Mouse (Mus musculus) CD4-positive naive resting alpha-beta T cell, adult 57 days (primary cell): ENCODE data around the gene Bcan. TPM values are rescaled to one million over a fixed set of nuclear protein-coding genes. Genes with fewer than 3 reads are reported as not detected.

ENCODE experiments used
- total RNA-seq: library from RNA; stranded (reverse); gene quantifications from one replicate; pipeline ENCODE4 v1.2.4, GENCODE M21; 2023

The Bcan gene
- total RNA-seq, result not detected

GRCm38 (mm10) chr3:88000181-88000580 is at the start of gene Bcan:
TSS of gene Bcan (minus strand) at chr3:88000230.

GRCm38 (mm10) chr3:88042661-88043421 is 42.8 kb upstream of the Bcan start, which contains the start of gene Gpatch4:
TSS of gene Gpatch4 (plus strand) at chr3:88043108.

GRCm38 (mm10) chr3:88027434-88028186 is 27.6 kb upstream of the Bcan start, which contains the start of gene Hapln2:
TSS of gene Hapln2 (minus strand) at chr3:88027583.

DNA sequence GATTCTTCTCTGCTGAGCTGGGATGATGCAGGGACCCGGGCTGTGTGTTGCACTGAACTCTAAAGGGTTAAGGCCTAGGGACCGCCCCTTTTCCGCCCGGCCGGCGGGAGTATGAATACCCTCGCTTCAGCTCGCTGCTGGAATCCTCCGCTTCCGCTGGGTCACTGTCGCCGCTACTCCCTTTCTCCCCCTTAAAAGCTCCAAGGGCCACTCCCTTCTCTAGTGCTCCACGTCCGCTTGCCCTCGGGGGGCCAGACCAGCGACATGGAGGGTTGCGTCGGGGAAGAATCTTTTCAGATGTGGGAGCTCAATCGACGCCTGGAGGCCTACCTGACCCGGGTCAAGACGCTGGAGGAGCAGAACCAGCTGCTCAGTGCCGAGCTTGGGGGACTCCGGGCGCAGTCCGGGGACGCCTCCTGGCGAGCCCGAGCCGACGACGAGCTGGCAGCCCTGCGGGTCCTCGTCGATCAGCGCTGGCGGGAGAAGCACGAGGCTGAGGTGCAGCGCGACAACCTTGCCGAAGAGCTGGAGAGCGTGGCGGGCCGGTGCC is 29.0 kb downstream of the Bcan start, which contains the start of gene Nes:
Nes (plus strand) TSS at position 140 of the 550 bp plus-strand sequence.

GRCm38 (mm10) chr3:87948378-87949265 is 51.4 kb downstream of the Bcan start, which contains the start of gene Crabp2:
TSS of gene Crabp2 (plus strand) at chr3:87948666.

Other genes starting within 250 kb of the Bcan start
- gene Ntrk1, start 205.1 kb downstream of the Bcan start, total RNA-seq, result not detected
- gene Insrr, start 203.3 kb downstream of the Bcan start, total RNA-seq, result not detected
- 23.2 TPM for gene Pear1, start 175.9 kb downstream of the Bcan start, total RNA-seq
- gene Sh2d2a, start 153.5 kb downstream of the Bcan start, total RNA-seq, result 294 TPM
- 70.6 TPM for gene Prcc, start 114.6 kb downstream of the Bcan start, total RNA-seq
- 85.8 TPM for gene Hdgf, start 93.9 kb downstream of the Bcan start, total RNA-seq
- gene Mrpl24, start 80.7 kb downstream of the Bcan start, total RNA-seq, result 169 TPM
- 63.4 TPM for gene Isg20l2, start 69.9 kb downstream of the Bcan start, total RNA-seq
- 32.8 TPM for gene Rrnad1, start 69.5 kb downstream of the Bcan start, total RNA-seq
- 2.3 TPM for gene Crabp2, start 51.6 kb downstream of the Bcan start, total RNA-seq
- not detected for gene Nes, start 29.2 kb downstream of the Bcan start, total RNA-seq
- gene Hapln2, start 27.4 kb upstream of the Bcan start, total RNA-seq, result not detected
- gene Gpatch4, start 42.9 kb upstream of the Bcan start, total RNA-seq, result 27.4 TPM
- 23.9 TPM for gene Naxe, start 58.3 kb upstream of the Bcan start, total RNA-seq
- gene Ttc24, start 78.1 kb upstream of the Bcan start, total RNA-seq, result not detected
- gene Iqgap3, start 81.7 kb upstream of the Bcan start, total RNA-seq, result 1.2 TPM
- gene Mef2d, start 142.1 kb upstream of the Bcan start, total RNA-seq, result 345 TPM